Mouse (Mus musculus) monocyte, adult 5-6 weeks (primary cell): ENCODE measurements around the gene Man2a2. TPM values are rescaled to one million over a fixed set of nuclear protein-coding genes. Genes with fewer than 3 reads are reported as not detected.
A peak's percentile ranks its signal among the peaks of the same experiment; 100 is the strongest.

Source experiments
- ATAC-seq: fragments of 153-309, 156-312 bp; replicated peaks from 2 replicates; pipeline ENCODE4 v1.8.0; 2017; ENCODE audit warnings: mild to moderate bottlenecking; ENCODE audit not compliant: low TSS enrichment, insufficient number of reproducible peaks, severe bottlenecking, poor library complexity, low FRiP score
- total RNA-seq: library from RNA; stranded (forward); fragments of 200-1000, 200-491, 200-594 nt; gene quantifications from 3 replicates; pipeline ENCODE4 v1.2.3, GENCODE M21; 2017

Man2a2 gene
- total RNA-seq, 1 experiment from 2014 or later = 18.0 TPM

DNA sequence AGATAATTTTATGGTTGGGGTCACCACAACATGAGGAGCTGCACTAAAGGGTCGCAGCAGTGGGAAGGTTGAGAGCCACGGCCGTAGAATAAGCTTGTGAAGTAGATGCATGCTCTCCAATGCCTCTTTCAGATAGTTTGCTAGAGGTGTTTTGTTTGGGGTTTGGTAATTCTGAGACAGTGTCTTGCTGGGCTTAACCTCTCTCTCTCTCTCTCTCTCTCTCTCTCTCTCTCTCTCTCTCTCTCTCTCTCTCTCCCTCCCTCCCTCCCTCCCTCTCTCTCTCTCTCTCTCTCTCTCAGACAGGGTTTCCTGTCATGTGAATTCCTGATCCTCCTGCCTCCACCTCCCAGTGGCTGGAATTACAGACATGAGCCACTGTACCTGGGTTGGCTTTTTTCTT is 3.6 kb upstream of the Man2a2 start:
- no peak for ATAC-seq

DNA sequence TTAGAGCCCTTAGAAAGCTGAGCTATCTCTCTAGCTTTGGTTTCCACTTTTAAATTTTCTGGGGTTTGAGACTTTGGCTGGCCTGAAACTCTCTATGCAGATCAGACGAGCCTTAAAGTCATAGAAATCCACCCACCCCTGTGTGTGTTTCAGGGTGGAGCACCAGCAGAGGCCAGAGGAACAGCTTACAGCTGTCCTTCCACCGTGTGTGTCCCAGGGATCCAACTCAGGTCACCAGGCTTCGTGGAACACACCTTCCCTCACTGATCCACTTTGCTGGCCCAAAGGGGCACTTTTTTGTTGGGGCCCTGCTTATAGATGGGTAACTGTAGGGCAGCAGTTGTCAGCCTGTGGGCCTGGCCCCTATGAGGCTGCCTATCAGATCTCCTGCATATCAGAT is 3.1 kb upstream of the Man2a2 start:
- no peak for ATAC-seq

DNA sequence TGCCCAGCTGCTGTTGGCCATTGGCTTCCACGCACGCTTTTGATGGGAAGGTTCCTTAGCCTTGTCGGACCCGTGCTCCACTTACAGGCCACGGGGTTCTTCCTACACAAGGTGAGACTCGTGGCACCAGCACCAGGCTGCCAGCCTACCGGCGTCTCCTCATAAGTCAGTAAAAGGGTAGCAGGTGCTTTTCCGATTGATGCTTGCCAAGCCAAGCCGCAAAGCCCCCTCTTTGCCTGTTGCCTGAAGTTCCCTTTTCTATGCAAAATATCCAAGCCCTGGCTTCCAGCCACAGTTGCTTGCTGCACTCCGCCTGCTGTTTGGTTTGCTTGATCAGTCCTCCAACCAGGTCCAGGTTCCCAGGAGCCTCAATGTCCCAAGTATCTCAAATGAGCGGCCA is 2.7 kb upstream of the Man2a2 start:
- ATAC-seq = no peak

DNA sequence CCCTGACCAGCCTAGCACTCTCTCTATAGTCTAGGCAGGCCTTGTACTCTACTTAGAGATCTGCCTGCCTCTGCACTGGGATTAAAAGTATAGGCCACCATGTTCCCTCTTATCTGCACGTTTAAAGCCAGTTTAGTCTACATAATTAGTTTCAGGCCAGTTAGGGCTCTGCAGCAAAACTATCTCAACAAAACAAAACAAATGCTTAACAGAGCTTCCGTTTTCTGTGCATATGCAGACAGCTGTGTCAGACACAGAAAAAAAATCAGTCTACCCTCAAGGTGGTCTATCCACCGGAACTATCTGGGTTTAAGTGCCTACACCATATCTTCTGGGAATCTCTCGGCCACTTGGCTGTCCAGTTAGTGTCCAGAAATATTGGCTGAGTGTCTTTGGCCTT is 2.2 kb upstream of the Man2a2 start:
- no peak for ATAC-seq

DNA sequence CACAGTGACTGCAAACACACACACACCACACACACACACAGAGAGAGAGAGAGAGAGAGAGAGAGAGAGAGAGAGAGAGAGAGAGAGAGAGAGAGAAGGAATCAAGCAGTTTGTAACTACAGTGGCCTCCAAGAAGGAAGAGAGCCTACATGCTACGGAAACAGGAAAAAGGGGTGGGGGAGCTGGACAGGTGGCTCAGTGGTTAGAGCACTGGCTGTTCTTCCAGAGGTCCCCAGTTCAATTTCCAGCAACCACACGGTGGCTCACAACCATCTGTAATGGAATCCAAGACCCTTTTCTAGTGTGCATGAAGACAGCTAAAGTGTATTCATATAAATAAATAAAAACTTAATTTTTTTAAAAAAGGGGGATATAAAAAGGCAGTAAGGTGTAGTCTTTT is 1.5 kb upstream of the Man2a2 start:
- no peak for ATAC-seq

DNA sequence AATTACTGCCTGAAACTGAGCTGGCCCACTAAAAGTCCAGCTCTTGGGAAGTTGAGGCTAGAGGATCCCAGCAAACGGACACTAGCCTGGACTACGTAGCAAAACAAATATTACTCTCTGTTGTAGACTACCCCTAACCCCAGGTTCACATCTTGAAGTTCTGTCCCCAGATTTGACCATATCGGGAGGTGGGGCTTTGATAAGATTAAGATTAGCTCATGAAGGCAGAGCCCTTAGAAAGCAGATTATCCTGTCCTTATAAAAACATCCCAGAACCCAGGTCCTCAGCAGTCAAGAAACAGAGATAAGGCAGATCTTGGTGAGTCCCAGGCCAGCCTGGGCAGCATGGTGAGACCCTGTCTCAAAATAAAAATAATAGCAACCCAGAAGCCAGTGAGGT is 991 bp upstream of the Man2a2 start:
- ATAC-seq = no peak

DNA sequence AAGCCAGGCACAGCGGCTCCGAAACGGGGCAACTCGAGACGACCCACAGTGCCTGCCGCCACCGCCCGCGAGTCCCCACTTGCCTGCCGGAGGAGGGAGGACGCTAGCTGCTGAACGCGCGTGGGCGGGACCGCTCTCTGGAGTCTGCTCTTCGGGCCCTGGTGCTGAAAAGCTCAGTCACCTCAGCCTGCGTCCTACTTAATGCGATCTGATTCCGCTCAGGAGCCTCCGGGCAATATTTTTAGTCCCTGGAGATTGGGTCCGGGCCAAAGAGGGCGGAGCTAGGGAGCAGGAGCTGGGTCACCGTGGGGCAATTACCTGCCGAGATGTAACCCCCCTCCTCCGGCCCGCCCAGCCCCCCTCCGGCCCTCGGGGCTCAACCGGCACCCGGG is 530 bp downstream of the Man2a2 start:
- ATAC-seq = peak; percentile 19; the same call in 1 of the 2 replicates

DNA sequence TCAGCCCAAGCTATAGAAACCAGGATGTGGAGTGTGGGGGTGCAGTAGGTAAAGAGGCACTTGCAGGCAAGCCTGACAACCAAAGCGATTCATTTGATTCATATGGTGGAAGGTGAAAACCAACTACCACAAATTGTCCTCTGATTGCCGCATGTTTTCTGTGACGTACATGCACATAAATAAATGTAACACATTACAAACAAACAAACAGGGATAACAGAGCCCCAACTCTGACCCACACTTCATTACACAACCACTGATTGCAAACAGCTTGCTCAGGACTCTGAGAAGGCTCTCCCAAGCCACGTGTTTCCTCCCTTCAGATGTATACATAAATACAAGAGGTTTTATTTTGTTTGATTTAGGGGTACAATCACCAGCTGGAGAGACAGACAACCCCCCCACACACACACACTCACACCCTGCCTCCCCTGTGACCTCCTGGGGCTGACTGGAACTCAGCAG is 1.2 kb downstream of the Man2a2 start:
- peak; percentile 26; the same call in 1 of the 2 replicates for ATAC-seq

DNA sequence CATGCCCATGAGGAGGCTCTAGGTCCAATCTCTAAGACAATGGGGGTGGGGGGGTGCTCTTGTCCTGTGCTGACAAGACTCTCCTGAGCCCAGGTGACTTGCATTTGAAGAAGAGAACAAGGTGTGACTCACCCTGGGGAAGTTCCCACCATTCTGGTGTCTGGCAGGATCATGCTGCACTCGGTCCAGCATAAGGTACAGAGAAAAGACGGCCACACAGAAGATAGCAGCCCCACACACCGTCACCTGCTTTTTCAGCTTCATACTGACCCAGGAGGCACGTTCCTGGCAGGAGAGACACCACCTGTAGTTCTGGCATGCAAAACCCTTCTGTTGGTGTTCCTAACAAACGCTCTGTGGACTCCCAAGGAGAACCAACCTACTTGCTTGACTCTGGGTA is 1.7 kb downstream of the Man2a2 start:
- ATAC-seq = no peak

DNA sequence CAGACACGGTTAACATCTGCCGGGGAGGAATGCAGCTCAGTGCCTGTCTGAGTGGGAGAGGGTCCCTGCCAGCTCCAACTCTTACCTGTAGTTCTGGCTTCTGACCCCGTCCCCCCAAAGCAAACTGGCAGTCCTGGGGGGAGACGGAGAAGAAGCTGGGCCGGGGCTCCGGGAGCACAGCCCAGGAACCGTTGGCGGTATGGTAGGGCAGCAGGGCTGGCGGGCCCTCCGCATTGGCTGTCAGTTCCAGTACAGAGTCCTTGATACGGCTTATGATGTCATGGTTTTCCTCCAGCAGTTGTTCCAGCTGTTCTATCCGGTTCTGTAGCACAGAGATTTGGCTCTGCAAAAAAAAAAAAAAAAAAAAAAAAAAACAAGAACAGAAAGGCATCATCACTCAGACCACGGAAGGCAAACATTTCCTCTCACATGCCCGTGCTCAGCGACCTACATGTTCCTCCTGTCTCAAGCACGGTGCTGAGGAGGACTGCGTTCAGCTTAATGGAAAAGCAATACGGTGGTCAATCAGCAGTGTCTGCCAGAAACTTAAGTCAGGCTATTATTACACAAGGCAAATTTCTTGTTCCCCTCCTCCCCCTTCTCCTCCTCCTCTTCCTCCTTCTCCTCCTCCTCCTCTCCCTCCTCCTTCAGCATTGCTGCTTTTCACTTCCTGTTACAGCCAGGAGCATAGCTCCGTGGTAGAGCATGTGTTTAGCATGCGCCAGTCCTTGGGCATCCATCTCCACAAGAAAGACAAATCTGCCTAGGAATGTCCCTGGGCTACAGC is 2.3 kb downstream of the Man2a2 start:
- peak; percentile 42 for ATAC-seq

DNA sequence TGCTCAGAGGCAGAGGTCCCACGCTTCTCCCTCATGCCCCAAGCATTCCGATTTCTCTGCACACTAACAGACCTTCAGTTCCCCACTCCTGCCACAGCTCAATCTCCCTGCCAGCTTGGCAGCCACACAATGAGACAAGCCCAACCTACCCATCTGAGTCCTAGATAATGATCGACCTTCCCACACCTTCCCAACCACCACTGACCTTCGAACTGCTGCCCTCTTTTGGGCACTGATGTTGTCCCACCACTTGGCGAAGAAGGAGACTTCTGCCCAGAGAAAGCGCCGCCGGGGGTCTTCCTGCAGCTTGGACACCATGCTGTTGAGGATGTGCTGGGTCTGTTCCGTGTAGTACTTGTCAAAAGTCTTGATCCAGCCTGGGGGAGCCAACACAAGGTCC is 3.2 kb downstream of the Man2a2 start:
- ATAC-seq = no peak

DNA sequence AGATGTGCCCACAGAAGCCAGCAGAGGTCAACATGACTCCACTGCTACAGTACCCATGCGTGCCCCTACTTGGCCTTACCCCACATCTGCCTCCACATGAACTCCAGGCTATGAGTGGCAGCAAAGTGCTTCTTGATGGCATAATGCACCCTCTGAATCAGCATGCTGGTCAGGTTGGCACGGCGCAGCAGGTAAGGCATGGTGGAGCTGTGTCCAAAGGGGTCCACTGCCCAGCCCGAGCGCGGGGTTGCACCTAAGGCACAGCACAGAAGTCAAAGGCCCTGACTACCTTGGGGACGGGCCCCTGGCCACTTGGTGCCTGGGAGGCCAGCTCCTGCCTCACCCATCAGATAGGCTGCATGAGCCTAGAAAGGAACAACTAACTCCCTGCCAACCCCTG is 3.9 kb downstream of the Man2a2 start:
- ATAC-seq = no peak

DNA sequence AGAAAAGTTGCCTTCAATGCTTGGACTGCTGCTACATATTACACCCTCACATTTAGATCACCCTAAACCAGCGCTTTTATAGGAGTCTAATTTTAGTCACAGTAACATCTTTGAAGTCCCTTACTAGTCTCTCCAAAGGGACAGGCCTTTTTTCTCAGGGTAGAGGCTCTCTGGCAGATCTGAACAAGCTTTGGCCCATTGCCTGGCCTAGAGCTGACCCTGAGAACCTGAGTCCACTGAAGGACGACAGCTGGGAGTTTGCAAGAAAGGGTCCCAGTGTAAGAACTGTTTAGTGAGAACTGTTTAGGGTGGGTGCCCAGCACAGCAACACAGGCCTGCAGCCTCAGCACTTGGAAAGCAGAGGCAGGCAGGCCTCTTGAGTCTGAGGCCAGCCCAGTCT is 5.4 kb downstream of the Man2a2 start:
- no peak for ATAC-seq

DNA sequence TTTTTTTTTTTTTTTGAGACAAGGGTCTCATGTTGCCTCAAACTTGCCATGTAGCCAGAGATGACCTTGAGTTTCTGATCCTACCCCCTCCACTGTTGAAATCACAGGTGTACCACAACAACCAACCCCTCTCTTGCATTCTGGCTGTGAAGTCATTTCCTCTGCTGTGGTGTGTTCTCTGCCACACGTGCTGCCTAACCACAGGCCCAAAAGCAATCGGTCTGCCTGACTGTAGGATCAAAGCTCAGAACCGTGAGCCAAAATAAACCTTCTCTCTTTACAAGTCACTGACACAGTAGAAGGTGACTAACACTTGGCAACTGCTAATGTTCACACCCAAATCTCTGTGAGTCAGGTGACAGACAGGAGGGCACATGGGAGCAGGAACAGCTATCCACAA is 10.7 kb downstream of the Man2a2 start:
- ATAC-seq = no peak

DNA sequence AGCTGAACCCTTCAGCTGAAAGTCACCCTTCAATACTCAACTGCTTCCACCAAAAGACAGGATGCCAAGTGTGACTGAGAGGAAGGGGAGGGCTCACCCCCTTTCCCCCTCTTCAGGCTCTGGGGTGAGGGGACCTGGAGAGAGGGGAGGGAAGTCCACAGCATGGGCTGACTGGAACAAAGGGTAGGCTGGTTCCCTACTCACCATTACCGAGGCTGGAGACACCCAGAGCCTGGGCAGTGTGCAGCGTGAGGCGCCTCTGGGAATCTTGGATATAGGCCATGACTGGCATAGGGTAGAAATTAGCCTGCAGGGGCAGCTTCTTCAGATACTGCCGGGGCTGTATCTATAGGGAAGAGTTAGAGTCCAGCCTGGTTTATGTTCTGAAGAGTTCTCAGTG is 13.1 kb downstream of the Man2a2 start:
- no peak for ATAC-seq

DNA sequence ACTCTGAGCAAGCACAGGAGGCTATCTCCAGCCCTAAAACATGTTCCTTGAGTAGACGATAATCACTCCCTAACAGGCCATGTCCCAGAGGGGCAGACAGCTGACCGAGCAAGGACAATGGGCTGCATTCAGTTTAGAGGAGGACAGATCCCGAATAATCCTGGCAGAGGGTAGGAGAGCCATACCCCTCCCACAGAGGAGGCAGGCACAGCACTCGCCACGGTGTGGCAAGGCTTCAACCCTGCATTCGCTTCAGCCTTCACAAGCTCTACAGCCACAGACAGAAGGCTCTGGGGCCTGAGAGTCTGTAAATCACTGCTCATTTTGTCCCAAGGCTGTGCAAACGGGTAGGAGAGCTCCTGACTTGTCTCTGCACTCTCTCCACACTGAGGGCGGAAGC is 14.0 kb downstream of the Man2a2 start:
- no peak for ATAC-seq

DNA sequence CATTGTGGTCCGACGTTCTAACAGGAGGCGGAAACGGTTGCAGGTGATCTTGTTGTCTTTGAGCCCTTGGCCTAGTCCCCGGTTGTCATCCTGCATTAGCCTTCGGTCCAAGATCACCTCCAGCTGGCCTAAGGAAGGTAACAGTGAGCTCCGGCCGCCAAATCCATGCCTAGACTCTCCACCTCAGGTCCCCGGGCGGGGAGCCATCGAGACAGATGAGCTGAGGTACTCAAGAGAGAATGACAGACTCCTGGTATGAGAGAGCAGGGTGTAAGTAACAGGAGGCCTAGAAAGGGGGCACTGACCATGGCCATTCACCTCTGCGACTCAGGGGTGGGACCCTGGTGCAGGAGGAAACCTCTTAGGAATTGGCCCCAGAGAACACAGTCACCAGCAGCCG is 14.8 kb downstream of the Man2a2 start:
- ATAC-seq = no peak

DNA sequence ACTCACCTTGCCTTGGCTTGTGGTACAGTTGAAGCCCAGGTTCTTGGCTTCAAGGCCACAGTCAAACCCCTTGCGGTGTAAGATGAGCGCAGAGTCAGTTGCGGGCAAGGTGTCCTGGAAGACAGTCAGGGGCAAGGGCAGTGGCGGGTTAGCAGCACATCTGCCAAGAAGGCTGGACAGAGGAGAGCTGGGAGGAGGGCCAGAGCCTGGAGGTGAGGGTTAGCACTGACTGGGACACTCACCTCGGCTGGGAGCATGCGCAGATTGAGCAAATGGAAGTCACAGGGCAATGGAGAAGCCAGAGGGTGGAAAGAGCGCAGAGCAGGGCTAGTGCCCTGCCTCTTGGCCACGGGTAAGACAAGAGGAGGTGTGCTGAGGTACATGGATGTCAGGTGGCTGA is 18.3 kb downstream of the Man2a2 start:
- ATAC-seq = no peak

DNA sequence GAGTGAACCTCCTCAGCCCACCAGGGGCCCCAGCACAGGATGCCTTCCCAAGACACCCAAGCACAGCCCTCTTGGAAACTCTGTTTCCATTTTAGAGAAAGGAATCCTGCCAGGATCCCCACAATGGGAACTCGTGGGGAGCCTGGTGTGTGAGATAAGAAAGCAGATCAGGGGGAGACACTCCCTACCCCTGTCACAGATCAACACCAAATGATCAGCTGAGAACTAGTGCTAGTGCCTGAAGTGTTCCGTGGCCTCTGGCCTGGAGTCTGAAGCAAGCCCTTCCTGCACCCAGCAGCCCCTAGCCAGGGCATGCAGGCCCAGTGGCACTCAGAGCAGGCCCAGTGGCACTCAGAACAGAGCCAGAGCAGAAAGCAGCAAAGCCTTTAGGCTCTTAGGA is 20.4 kb downstream of the Man2a2 start:
- ATAC-seq = no peak

DNA sequence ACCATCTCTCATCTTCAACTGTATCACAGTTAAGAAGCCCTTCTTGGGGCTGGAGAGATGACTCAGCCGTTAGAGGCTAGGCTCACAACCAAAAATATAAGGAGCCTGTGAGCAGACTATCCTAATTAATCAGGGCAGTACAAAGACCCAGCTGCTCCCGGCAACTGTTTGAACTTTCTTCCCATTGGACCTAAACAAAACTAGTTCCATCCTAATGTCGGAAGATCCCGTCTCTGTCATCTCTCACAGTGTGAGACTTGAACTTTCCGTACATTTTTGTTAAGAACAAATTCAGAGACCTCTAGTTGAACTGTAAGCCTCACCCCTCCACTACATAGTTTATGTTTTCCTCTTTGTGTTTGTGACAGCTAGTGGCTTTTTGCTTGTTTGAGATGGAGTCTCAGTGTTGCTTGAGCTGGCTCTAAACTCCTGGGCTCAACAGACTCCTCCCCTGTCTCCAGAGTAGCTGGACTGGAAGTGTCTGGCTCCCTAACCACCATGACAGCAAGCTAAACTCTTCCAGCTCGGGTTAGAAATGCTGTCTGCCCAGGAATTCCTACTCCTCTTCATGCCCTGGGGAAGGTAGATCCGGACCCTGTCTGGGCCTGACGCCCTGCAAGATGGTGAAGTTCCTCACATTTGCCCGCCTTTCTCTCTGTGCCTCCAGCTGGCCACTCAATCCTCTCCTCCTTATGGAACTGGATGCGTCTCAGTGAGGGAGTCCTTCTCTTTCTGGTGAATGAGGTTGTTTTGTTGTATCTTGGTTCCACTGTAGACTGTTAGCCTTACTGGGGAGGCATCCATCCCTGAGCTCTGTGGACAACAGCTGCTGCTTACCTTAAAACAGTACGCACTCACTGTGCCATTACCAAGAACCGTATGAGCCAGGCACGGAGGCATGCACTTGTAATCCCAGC is 23.2 kb downstream of the Man2a2 start:
- no peak for ATAC-seq
